Mouse (Mus musculus): Measurements from ENCODE around the gene Gm7324. TPM values are rescaled to one million over a fixed set of nuclear protein-coding genes. Genes with fewer than 3 reads are reported as not detected.

Gm7324 gene
- polyA plus RNA-seq (2014; fragmentation: Illumina TruSeq; extraction: RNeasy Lipid Tissue Mini Kit (QIAGEN cat#74804); ENCODE audit: low read depth, low replicate concordance): 4.3 TPM

DNA sequence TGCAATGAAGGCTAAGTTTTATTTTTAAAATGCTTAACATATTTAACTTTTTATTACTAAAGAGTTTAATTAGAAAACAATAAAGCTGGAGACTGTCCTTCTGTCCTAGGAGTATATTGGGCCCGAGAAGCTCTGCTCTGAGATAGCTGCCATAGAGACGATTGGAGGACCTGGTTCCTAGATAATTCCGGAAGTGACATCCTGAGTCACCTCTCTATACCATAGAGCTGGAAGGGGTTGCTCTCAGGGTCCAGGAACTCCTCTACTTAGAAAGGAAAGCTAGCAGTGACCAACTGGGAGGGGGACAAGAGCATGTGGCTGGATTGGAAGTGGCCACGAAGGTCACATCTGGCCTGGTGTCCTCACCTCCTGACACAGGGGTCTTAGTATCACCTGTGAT lies at the start of gene Gm7324:
TSS of gene Gm7324 (plus strand) at position 208 of the 400 bp plus-strand sequence.

DNA sequence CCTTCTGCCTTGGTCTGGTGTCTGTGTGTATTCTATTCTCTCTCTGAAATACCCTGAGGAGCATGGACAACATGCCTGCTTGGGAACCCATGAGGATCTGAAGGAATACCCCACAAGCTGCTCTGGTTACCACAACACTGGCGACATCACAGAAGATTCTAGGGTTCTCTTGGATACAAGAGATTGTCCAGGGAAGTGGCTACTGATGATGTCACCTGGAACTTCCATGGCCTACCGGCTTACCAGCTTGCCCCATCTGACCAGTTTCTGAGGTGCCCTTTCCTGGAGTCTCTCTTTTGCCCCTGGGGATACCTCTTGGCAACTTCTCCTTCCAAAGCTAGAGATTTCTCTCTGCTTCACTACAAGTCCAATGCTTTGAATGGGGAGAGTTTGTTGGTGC lies 20.5 kb upstream of the Gm7324 start, which contains the start of gene Gm8165:
TSS of gene Gm8165 (minus strand) at position 101 of the 400 bp plus-strand sequence.

DNA sequence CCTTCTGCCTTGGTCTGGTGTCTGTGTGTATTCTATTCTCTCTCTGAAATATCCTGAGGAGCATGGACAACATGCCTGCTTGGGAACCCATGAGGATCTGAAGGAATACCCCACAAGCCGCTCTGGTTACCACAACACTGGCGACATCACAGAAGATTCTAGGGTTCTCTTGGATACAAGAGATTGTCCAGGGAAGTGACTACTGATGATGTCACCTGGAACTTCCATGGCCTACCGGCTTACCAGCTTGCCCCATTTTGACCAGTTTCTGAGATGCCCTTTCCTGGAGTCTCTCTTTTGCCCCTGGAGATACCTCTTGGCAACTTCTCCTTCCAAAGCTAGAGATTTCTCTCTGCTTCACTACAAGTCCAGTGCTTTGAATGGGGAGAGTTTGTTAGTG lies 29.8 kb downstream of the Gm7324 start, which contains the start of gene Gm16506:
TSS of gene Gm16506 (minus strand) at position 101 of the 400 bp plus-strand sequence.

DNA sequence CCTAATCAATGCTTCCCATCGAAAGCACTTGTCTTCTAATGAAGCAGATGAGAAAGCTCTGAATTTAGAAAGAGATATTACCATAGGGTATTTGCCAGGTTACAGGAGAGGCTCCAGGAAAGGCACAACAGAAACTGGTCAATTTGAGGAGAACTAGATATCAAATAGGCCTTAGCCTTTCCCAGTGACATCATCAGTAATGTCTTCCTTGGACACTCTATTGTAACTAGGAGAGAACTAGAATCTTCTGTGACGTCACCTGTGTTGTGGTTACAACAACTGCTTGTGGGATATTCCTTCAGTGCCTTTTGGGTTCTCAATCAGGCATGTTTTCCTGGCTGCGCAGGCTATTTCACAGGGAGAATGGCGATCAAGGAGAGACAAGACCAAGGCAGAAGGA lies 49.9 kb downstream of the Gm7324 start, which contains the start of gene Gm6526:
TSS of gene Gm6526 (plus strand) at position 301 of the 400 bp plus-strand sequence.

Other genes with a start within 250 kb of the Gm7324 start
- gene Gm5799, start 154.3 kb upstream of the Gm7324 start, polyA plus RNA-seq (2014; fragmentation: Illumina TruSeq; extraction: RNeasy Lipid Tissue Mini Kit (QIAGEN cat#74804); ENCODE audit: low read depth, low replicate concordance): not detected
- not detected for gene Gm17654, start 118.7 kb upstream of the Gm7324 start, polyA plus RNA-seq (2014; fragmentation: Illumina TruSeq; extraction: RNeasy Lipid Tissue Mini Kit (QIAGEN cat#74804); ENCODE audit: low read depth, low replicate concordance)
- not detected for gene Gm10375, start 89.8 kb upstream of the Gm7324 start, polyA plus RNA-seq (2014; fragmentation: Illumina TruSeq; extraction: RNeasy Lipid Tissue Mini Kit (QIAGEN cat#74804); ENCODE audit: low read depth, low replicate concordance)
- not detected for gene Gm8165, start 20.6 kb upstream of the Gm7324 start, polyA plus RNA-seq (2014; fragmentation: Illumina TruSeq; extraction: RNeasy Lipid Tissue Mini Kit (QIAGEN cat#74804); ENCODE audit: low read depth, low replicate concordance)
- gene Gm16506, start 29.7 kb downstream of the Gm7324 start, polyA plus RNA-seq (2014; fragmentation: Illumina TruSeq; extraction: RNeasy Lipid Tissue Mini Kit (QIAGEN cat#74804); ENCODE audit: low read depth, low replicate concordance): not detected
- not detected for gene Gm6526, start 50.0 kb downstream of the Gm7324 start, polyA plus RNA-seq (2014; fragmentation: Illumina TruSeq; extraction: RNeasy Lipid Tissue Mini Kit (QIAGEN cat#74804); ENCODE audit: low read depth, low replicate concordance)
- not detected for gene Gm8180, start 86.9 kb downstream of the Gm7324 start, polyA plus RNA-seq (2014; fragmentation: Illumina TruSeq; extraction: RNeasy Lipid Tissue Mini Kit (QIAGEN cat#74804); ENCODE audit: low read depth, low replicate concordance)
- not detected for gene Ear1, start 177.7 kb downstream of the Gm7324 start, polyA plus RNA-seq (2014; fragmentation: Illumina TruSeq; extraction: RNeasy Lipid Tissue Mini Kit (QIAGEN cat#74804); ENCODE audit: low read depth, low replicate concordance)
- not detected for gene Ear10, start 225.7 kb downstream of the Gm7324 start, polyA plus RNA-seq (2014; fragmentation: Illumina TruSeq; extraction: RNeasy Lipid Tissue Mini Kit (QIAGEN cat#74804); ENCODE audit: low read depth, low replicate concordance)
- 1.7 TPM for gene Gm8113, start 227.6 kb downstream of the Gm7324 start, polyA plus RNA-seq (2014; fragmentation: Illumina TruSeq; extraction: RNeasy Lipid Tissue Mini Kit (QIAGEN cat#74804); ENCODE audit: low read depth, low replicate concordance)